Mouse (Mus musculus): ENCODE data around the gene Nim1k. TPM values are rescaled to one million over a fixed set of nuclear protein-coding genes. Genes with fewer than 3 reads are reported as not detected.
A peak's percentile ranks its signal among the peaks of the same experiment; 100 is the strongest.
"Not testable (repeated sequence)": the region's sequence is repeated elsewhere in the genome, so short reads cannot be mapped to it uniquely, and the experiment has no call there.

The Nim1k gene
- polyA plus RNA-seq, 1 experiment, result 0.23 TPM

GRCm38 (mm10) chr13:119710268-119710610 is 45.4 kb downstream of the Nim1k start:
- H3K4me3 ChIP-seq (replicated peaks), result no peak overlapping the region
- no peak for TF ChIP-seq GATA1 (IDR thresholded peaks at IDR 0.05; ENCODE audit: borderline replicate concordance, low read length)
- peaks cover 62% of the 10 kb centered on the region for H3K36me3 ChIP-seq (replicated peaks; ENCODE audit: low read length)
- peaks cover 19% of the 10 kb centered on the region for H3K4me1 ChIP-seq
- no peaks in the 10 kb centered on the region for H3K9me3 ChIP-seq
- no peaks in the 10 kb centered on the region for H3K27me3 ChIP-seq (replicated peaks)

- Histone ChIP-seq H3K4me1 (peaks cover 23% of the 10 kb centered on the region), H3K36me3 (replicated peaks; ENCODE audit: low read length) (peaks cover 68% of the 10 kb centered on the region), H3K27me3 (replicated peaks) (no peaks in the 10 kb centered on the region), H3K4me3 (replicated peaks) (no peak overlapping the region), H3K9me3 (no peaks in the 10 kb centered on the region)
- TF ChIP-seq GATA1 (IDR thresholded peaks at IDR 0.05; ENCODE audit: borderline replicate concordance, low read length) (no peak), FLI1 (IDR thresholded peaks at IDR 0.05; ENCODE audit: low read length) (no peak)
These were observed 46.1 kb downstream of the Nim1k start for GRCm38 (mm10) chr13:119709388-119710267.

GRCm38 (mm10) chr13:119708941-119709340 is 46.7 kb downstream of the Nim1k start:
- TF ChIP-seq FLI1 (IDR thresholded peaks at IDR 0.05; ENCODE audit: low read length), result no peak
- TF ChIP-seq GATA1 (IDR thresholded peaks at IDR 0.05; ENCODE audit: borderline replicate concordance, low read length), result no peak
- peaks cover 75% of the 10 kb centered on the region for H3K36me3 ChIP-seq (replicated peaks; ENCODE audit: low read length)
- H3K9me3 ChIP-seq, result no peaks in the 10 kb centered on the region
- peaks cover 28% of the 10 kb centered on the region for H3K4me1 ChIP-seq
- no peak overlapping the region for H3K4me3 ChIP-seq (replicated peaks)
- H3K27me3 ChIP-seq (replicated peaks), result no peaks in the 10 kb centered on the region

- Histone ChIP-seq H3K27me3 (replicated peaks) (no peaks in the 10 kb centered on the region), H3K36me3 (replicated peaks; ENCODE audit: low read length) (peaks cover 86% of the 10 kb centered on the region), H3K9me3 (no peaks in the 10 kb centered on the region), H3K4me3 (replicated peaks) (no peak overlapping the region), H3K4me1 (peaks cover 31% of the 10 kb centered on the region)
- TF ChIP-seq GATA1 (IDR thresholded peaks at IDR 0.05; ENCODE audit: borderline replicate concordance, low read length) (no peak), FLI1 (IDR thresholded peaks at IDR 0.05; ENCODE audit: low read length) (no peak)
These were observed 47.8 kb downstream of the Nim1k start for GRCm38 (mm10) chr13:119707906-119708305.

GRCm38 (mm10) chr13:119706953-119707352 is 48.7 kb downstream of the Nim1k start:
- TF ChIP-seq GATA1 (IDR thresholded peaks at IDR 0.05; ENCODE audit: borderline replicate concordance, low read length), result no peak
- TF ChIP-seq FLI1 (IDR thresholded peaks at IDR 0.05; ENCODE audit: low read length), result no peak
- Histone ChIP-seq H3K36me3 (replicated peaks; ENCODE audit: low read length) (peaks cover 91% of the 10 kb centered on the region), H3K9me3 (no peaks in the 10 kb centered on the region), H3K27me3 (replicated peaks) (no peaks in the 10 kb centered on the region), H3K4me3 (replicated peaks) (no peak overlapping the region), H3K4me1 (peaks cover 32% of the 10 kb centered on the region)

- H3K27me3 ChIP-seq (replicated peaks); H3K4me3 ChIP-seq (replicated peaks); H3K9me3 ChIP-seq: not testable (repeated sequence)
- peaks cover 32% of the 10 kb centered on the region for H3K4me1 ChIP-seq
- H3K36me3 ChIP-seq (replicated peaks; ENCODE audit: low read length), result peaks cover 96% of the 10 kb centered on the region
These were observed 49.3 kb downstream of the Nim1k start for GRCm38 (mm10) chr13:119706278-119706880.

- no peaks in the 10 kb centered on the region for H3K27me3 ChIP-seq (replicated peaks)
- TF ChIP-seq FLI1 (IDR thresholded peaks at IDR 0.05; ENCODE audit: low read length) (no peak), GATA1 (IDR thresholded peaks at IDR 0.05; ENCODE audit: borderline replicate concordance, low read length) (no peak)
- peaks cover 40% of the 10 kb centered on the region for H3K4me1 ChIP-seq
- H3K9me3 ChIP-seq, result no peaks in the 10 kb centered on the region
- no peak overlapping the region for H3K4me3 ChIP-seq (replicated peaks)
- H3K36me3 ChIP-seq (replicated peaks; ENCODE audit: low read length), result peaks cover 97% of the 10 kb centered on the region
These were observed 51.4 kb downstream of the Nim1k start for GRCm38 (mm10) chr13:119704280-119704679.

- Histone ChIP-seq H3K4me3 (replicated peaks) (no peak overlapping the region), H3K36me3 (replicated peaks; ENCODE audit: low read length) (peaks cover 96% of the 10 kb centered on the region), H3K27me3 (replicated peaks) (no peaks in the 10 kb centered on the region), H3K9me3 (no peaks in the 10 kb centered on the region), H3K4me1 (peaks cover 65% of the 10 kb centered on the region)
- TF ChIP-seq FLI1 (IDR thresholded peaks at IDR 0.05; ENCODE audit: low read length) (no peak), GATA1 (IDR thresholded peaks at IDR 0.05; ENCODE audit: borderline replicate concordance, low read length) (no peak)
These were observed 57.2 kb downstream of the Nim1k start for GRCm38 (mm10) chr13:119698436-119698835.

- H3K9me3 ChIP-seq, result no peaks in the 10 kb centered on the region
- no peak overlapping the region for H3K4me3 ChIP-seq (replicated peaks)
- peaks cover 87% of the 10 kb centered on the region for H3K36me3 ChIP-seq (replicated peaks; ENCODE audit: low read length)
- no peaks in the 10 kb centered on the region for H3K27me3 ChIP-seq (replicated peaks)
- no peak for TF ChIP-seq GATA1 (IDR thresholded peaks at IDR 0.05; ENCODE audit: borderline replicate concordance, low read length)
- TF ChIP-seq FLI1 (IDR thresholded peaks at IDR 0.05; ENCODE audit: low read length), result no peak
- peaks cover 75% of the 10 kb centered on the region for H3K4me1 ChIP-seq
These were observed 59.2 kb downstream of the Nim1k start for GRCm38 (mm10) chr13:119696496-119696895.

- H3K27me3 ChIP-seq (replicated peaks), result no peaks in the 10 kb centered on the region
- H3K9me3 ChIP-seq, result no peaks in the 10 kb centered on the region
- H3K4me1 ChIP-seq, result peaks cover 77% of the 10 kb centered on the region
- H3K4me3 ChIP-seq (replicated peaks), result no peak overlapping the region
- TF ChIP-seq FLI1 (IDR thresholded peaks at IDR 0.05; ENCODE audit: low read length) (no peak), GATA1 (IDR thresholded peaks at IDR 0.05; ENCODE audit: borderline replicate concordance, low read length) (no peak)
- H3K36me3 ChIP-seq (replicated peaks; ENCODE audit: low read length), result peaks cover 78% of the 10 kb centered on the region
These were observed 60.0 kb downstream of the Nim1k start for GRCm38 (mm10) chr13:119695676-119696075.

GRCm38 (mm10) chr13:119691958-119692357 is 63.7 kb downstream of the Nim1k start:
- H3K9me3 ChIP-seq; H3K27me3 ChIP-seq (replicated peaks): not testable (repeated sequence)
- H3K4me1 ChIP-seq, result peaks cover 66% of the 10 kb centered on the region
- H3K4me3 ChIP-seq (replicated peaks), result peak overlapping the region; percentile 99
- H3K36me3 ChIP-seq (replicated peaks; ENCODE audit: low read length), result peaks cover 43% of the 10 kb centered on the region
